13 mouse cellular contexts compared by ENCODE assay signal in the genomic region with DNA sequence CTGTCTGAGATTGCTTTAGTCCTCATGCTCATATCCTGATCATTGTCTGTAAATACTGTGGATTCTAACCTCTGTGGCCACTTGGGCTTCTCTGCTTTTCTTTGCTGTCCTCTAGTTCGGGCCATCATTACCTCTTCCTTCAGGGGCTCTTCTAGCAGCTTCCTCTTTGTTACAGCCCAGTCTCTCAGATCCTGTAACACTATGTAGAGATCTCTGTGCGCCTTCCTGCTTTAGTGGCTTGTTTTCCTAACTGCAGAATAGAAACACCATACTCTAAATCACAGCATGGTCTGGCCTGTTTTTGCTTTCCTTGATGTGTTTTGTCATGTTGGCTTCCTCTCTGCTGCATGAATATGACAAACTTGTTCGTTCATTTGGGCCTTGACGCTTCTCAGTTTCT. TPM values are rescaled to one million over a fixed set of nuclear protein-coding genes. Genes with fewer than 3 reads are reported as not detected.
DNase-seq lines count a peak whose midpoint lies in the region; ATAC-seq and TF ChIP-seq lines count a peak whose summit lies in the region.
"Had no signal": no experiment of that assay in that cellular context is flagged by ENCODE, and none has a peak within 500 bp of the region (broad histone marks: within the 10 kb centered on the region; RNA-seq: fewer than 3 reads in every experiment).

No protein-coding gene starts in this region.

- whole genome bisulfite sequencing in limb, embryonic 15.5 days: 55% methylated on average over 4 of the region's 4 CpGs
- 75% methylated on average over 4 of the region's 4 CpGs for WGBS in limb, embryonic 10.5 days
- WGBS in embryonic facial prominence, embryonic 14.5 days: 28% methylated on average over 4 of the region's 4 CpGs
- WGBS in small intestine, adult 2 months: 69% methylated on average over 4 of the region's 4 CpGs

- intact Hi-C loops in heart, postnatal 25 days (cut with DNase I): no loop called here

- no peaks in the 10 kb centered on the region for H3K27me3 ChIP-seq in limb, embryonic 15.5 days
- H3K27me3 ChIP-seq in limb, embryonic 10.5 days (ENCODE audit: low read depth, poor library complexity, severe bottlenecking): no peaks in the 10 kb centered on the region
- no peaks in the 10 kb centered on the region for H3K27me3 ChIP-seq in embryonic facial prominence, embryonic 14.5 days (replicated peaks; ENCODE audit: control insufficient read depth, insufficient read depth, low read length)
- no peaks in the 10 kb centered on the region for H3K27me3 ChIP-seq in small intestine, adult 2 months (ENCODE audit: control insufficient read depth, insufficient read depth, low read length)

- H3K27ac ChIP-seq in limb, embryonic 15.5 days: peak overlapping the region; percentile 50; the same call in 1 of the 2 replicates
- H3K27ac ChIP-seq in limb, embryonic 10.5 days: no peak overlapping the region
- peak overlapping the region; percentile 49; the same call in 1 of the 2 replicates for H3K27ac ChIP-seq in embryonic facial prominence, embryonic 14.5 days (replicated peaks; ENCODE audit: low read depth, low read length)
- H3K27ac ChIP-seq in small intestine, adult 2 months (ENCODE audit: insufficient read depth, low read depth, low read length): 0 out of 2 replicates have a peak overlapping the region, but pooled peaks have one; percentile 27
- H3K27ac ChIP-seq: forebrain, embryonic 10.5 days; midbrain, embryonic 10.5 days had no signal

- no peak for TF ChIP-seq CTCF in small intestine, adult 2 months (IDR thresholded peaks at IDR 0.05; ENCODE audit: extremely low read depth, insufficient read length, insufficient replicate concordance, low read depth, low read length)

- no peak overlapping the region for H3K4me3 ChIP-seq in limb, embryonic 15.5 days
- no peak overlapping the region for H3K4me3 ChIP-seq in limb, embryonic 10.5 days
- H3K4me3 ChIP-seq in embryonic facial prominence, embryonic 14.5 days (ENCODE audit: low read depth, low read length): no peak overlapping the region
- H3K4me3 ChIP-seq in small intestine, adult 2 months (ENCODE audit: low read depth, low read length): no peak overlapping the region
- H3K4me3 ChIP-seq: forebrain, embryonic 10.5 days; midbrain, embryonic 10.5 days had no signal

- H3K9me3 ChIP-seq in limb, embryonic 15.5 days: no peaks in the 10 kb centered on the region
- H3K9me3 ChIP-seq in limb, embryonic 10.5 days (replicated peaks): no peaks in the 10 kb centered on the region
- no peaks in the 10 kb centered on the region for H3K9me3 ChIP-seq in embryonic facial prominence, embryonic 14.5 days (ENCODE audit: control insufficient read depth, low read length)
- H3K9me3 ChIP-seq: forebrain, embryonic 10.5 days; midbrain, embryonic 10.5 days had no signal

- no peak for ATAC-seq in limb, embryonic 15.5 days (ENCODE audit: insufficient number of reproducible peaks, low FRiP score, low TSS enrichment, low read depth)
- ATAC-seq in embryonic facial prominence, embryonic 14.5 days (ENCODE audit: low read depth): no peak

- TF ChIP-seq POLR2A in small intestine, adult 2 months (IDR thresholded peaks at IDR 0.05; ENCODE audit: low read depth, low read length): no peak

- no peaks in the 10 kb centered on the region for H3K36me3 ChIP-seq in limb, embryonic 15.5 days
- no peaks in the 10 kb centered on the region for H3K36me3 ChIP-seq in limb, embryonic 10.5 days
- H3K36me3 ChIP-seq in embryonic facial prominence, embryonic 14.5 days (ENCODE audit: control insufficient read depth, insufficient read depth, low read length): no peaks in the 10 kb centered on the region
- H3K36me3 ChIP-seq in small intestine, adult 2 months (ENCODE audit: control insufficient read depth, insufficient read depth, low read length): no peaks in the 10 kb centered on the region
- H3K36me3 ChIP-seq: forebrain, embryonic 10.5 days; midbrain, embryonic 10.5 days had no signal

- no peak overlapping the region for H3K9ac ChIP-seq in limb, embryonic 15.5 days
- H3K9ac ChIP-seq in embryonic facial prominence, embryonic 14.5 days (ENCODE audit: low read depth, low read length): no peak overlapping the region

- H3K4me1 ChIP-seq in limb, embryonic 15.5 days: peaks cover 4% of the 10 kb centered on the region; the same call in 1 of the 2 replicates
- H3K4me1 ChIP-seq in limb, embryonic 10.5 days: 0 out of 2 replicates have a peak, but pooled peaks cover 3% of the 10 kb centered on the region
- H3K4me1 ChIP-seq in embryonic facial prominence, embryonic 14.5 days (ENCODE audit: control insufficient read depth, insufficient read depth, low read length): 0 out of 2 replicates have a peak, but pooled peaks cover 4% of the 10 kb centered on the region
- H3K4me1 ChIP-seq in small intestine, adult 2 months (ENCODE audit: control insufficient read depth, insufficient read depth, insufficient read length, low read length): peaks cover 8% of the 10 kb centered on the region; the same call in 1 of the 2 replicates

- peak; percentile 89 for DNase-seq in heart, adult 11 months
- no peak for DNase-seq in heart, postnatal 25 days (ENCODE audit: low spot score)
- DNase-seq in limb, embryonic 10.5 days (ENCODE audit: low spot score): no peak
- peak; percentile 73 for DNase-seq in embryonic facial prominence, embryonic 14.5 days (ENCODE audit: low spot score)
- no peak for DNase-seq in adrenal gland, adult 18-20 months (ENCODE audit: low spot score in 2 of 2)
- no peak for DNase-seq in urinary bladder, postnatal 10 days (ENCODE audit: low spot score)
- DNase-seq: cerebellum, adult 18-20 months; right cerebral cortex, postnatal 14 days; thymus, adult 2 months had no signal

- no peak overlapping the region for H3K4me2 ChIP-seq in limb, embryonic 15.5 days
- no peak overlapping the region for H3K4me2 ChIP-seq in embryonic facial prominence, embryonic 14.5 days (ENCODE audit: low read depth, low read length)

RNA-seq across cellular contexts. Expression of gene Stim2, which starts 21.2 kb away (rescaled TPM):
- 10 to 100 TPM; 12.4 to 16.6 TPM for total RNA-seq in heart, postnatal 25 days (2021)
- polyA plus RNA-seq in limb, embryonic 15.5 days (2015; fragmentation: Nextera tagmentation; extraction: Ambion mirVana): 16.0 and 22.6 TPM in 2 replicates
- 11.5 and 14.1 TPM in 2 replicates for polyA plus RNA-seq in limb, embryonic 10.5 days (2016; fragmentation: Nextera tagmentation; extraction: Ambion mirVana)
- polyA plus RNA-seq in embryonic facial prominence, embryonic 14.5 days (2014; fragmentation: Nextera tagmentation; extraction: Ambion mirVana): 30.5 and 38.1 TPM in 2 replicates
- 10.1 and 18.7 TPM in 2 replicates for polyA plus RNA-seq in small intestine, adult 2 months (2012; rRNA removed)
- 10 to 100 TPM; 27.5 to 28.7 TPM for total RNA-seq in adrenal gland, adult 18-20 months (2021)

Comparison
In these comparisons a context has a peak if more than half of its experiments do, and no peak if none do; other contexts are left out.
1. DNase-seq: peak in heart, adult 11 months (single experiment) and embryonic facial prominence, embryonic 14.5 days (single experiment); none in heart, postnatal 25 days (single experiment), limb, embryonic 10.5 days (single experiment), adrenal gland, adult 18-20 months (0 of 2) and urinary bladder, postnatal 10 days (single experiment).